8 mouse cellular contexts compared by ENCODE assay signal in genomic region chr9:100642186-100642839, GRCm38 (mm10). TPM values are rescaled to one million over a fixed set of nuclear protein-coding genes. Genes with fewer than 3 reads are reported as not detected.
DNase-seq lines count a peak whose midpoint lies in the region; ATAC-seq and TF ChIP-seq lines count a peak whose summit lies in the region.

No protein-coding gene starts in this region.

- peaks cover 37% of the 10 kb centered on the region for H3K4me1 ChIP-seq in hindbrain, embryonic 13.5 days (replicated peaks)
- peaks cover 35% of the 10 kb centered on the region for H3K4me1 ChIP-seq in liver, embryonic 13.5 days (replicated peaks)

- no peak for TF ChIP-seq CTCF in left cerebral cortex, adult 2 months (IDR thresholded peaks at IDR 0.05)

- peak overlapping the region; percentile 84 for H3K9ac ChIP-seq in hindbrain, embryonic 13.5 days
- H3K9ac ChIP-seq in liver, embryonic 13.5 days: peak overlapping the region; percentile 84

- DNase-seq in left cerebral cortex, adult 2 months (ENCODE audit: extremely low spot score in 1 of 2, low spot score in 2 of 2): no peak
- DNase-seq in left cerebral cortex, adult 8-10 months (ENCODE audit: low spot score in 2 of 2): no peak
- DNase-seq in ES-CJ7 (ENCODE audit: low read depth, low spot score): peak; percentile 11
- peak; percentile 16 for DNase-seq in embryo, embryonic 11.5 days (ENCODE audit: low read depth, low spot score)
- DNase-seq in liver, embryonic 13.5 days: no peak
- no peak for DNase-seq in frontal cortex, postnatal 10 days (ENCODE audit: low spot score in 2 of 2)
- DNase-seq in urinary bladder, postnatal 25 days (ENCODE audit: low spot score): no peak

- no peaks in the 10 kb centered on the region for H3K27me3 ChIP-seq in hindbrain, embryonic 13.5 days
- no peaks in the 10 kb centered on the region for H3K27me3 ChIP-seq in liver, embryonic 13.5 days

- intact Hi-C loops in left cerebral cortex, adult 2 months (cut with DNase I): loop anchor here (1.0 to 5.0 kb wide), 5 partner anchors 72 to 430 kb away; partner anchors contain the start of gene Slc35g2

- peak overlapping the region; percentile 99 for H3K27ac ChIP-seq in left cerebral cortex, adult 2 months
- peak overlapping the region; percentile 99 for H3K27ac ChIP-seq in hindbrain, embryonic 13.5 days
- H3K27ac ChIP-seq in liver, embryonic 13.5 days: peak overlapping the region; percentile 98

- H3K36me3 ChIP-seq in hindbrain, embryonic 13.5 days: no peaks in the 10 kb centered on the region
- no peaks in the 10 kb centered on the region for H3K36me3 ChIP-seq in liver, embryonic 13.5 days

- no peak for ATAC-seq in hindbrain, embryonic 13.5 days (ENCODE audit: low FRiP score)
- no peak for ATAC-seq in liver, embryonic 13.5 days (ENCODE audit: low read depth)

- peak overlapping the region; percentile 96 for H3K4me3 ChIP-seq in left cerebral cortex, adult 2 months
- peak overlapping the region; percentile 81 for H3K4me3 ChIP-seq in hindbrain, embryonic 13.5 days
- H3K4me3 ChIP-seq in liver, embryonic 13.5 days (replicated peaks): peak overlapping the region; percentile 93

- WGBS in hindbrain, embryonic 13.5 days: under 1% methylated on average over 16 of the region's 16 CpGs
- WGBS in liver, embryonic 13.5 days (ENCODE audit: insufficient replicate concordance): under 1% methylated on average over 16 of the region's 16 CpGs

- H3K4me2 ChIP-seq in hindbrain, embryonic 13.5 days: peak overlapping the region; percentile 75
- H3K4me2 ChIP-seq in liver, embryonic 13.5 days: peak overlapping the region; percentile 85

- H3K9me3 ChIP-seq in hindbrain, embryonic 13.5 days: no peaks in the 10 kb centered on the region
- no peaks in the 10 kb centered on the region for H3K9me3 ChIP-seq in liver, embryonic 13.5 days (replicated peaks)

RNA-seq across cellular contexts. Expression of gene Stag1, which starts 44.7 kb away (rescaled TPM):
- 10 to 100 TPM; 65.0 to 66.2 TPM for total RNA-seq in left cerebral cortex, adult 2 months (2021)
- total RNA-seq in left cerebral cortex, adult 8-10 months (2022): 10 to 100 TPM; 54.0 to 73.3 (median 67.2) TPM
- polyA plus RNA-seq in hindbrain, embryonic 13.5 days (2015; fragmentation: Nextera tagmentation; extraction: Ambion mirVana): 42.8 and 44.7 TPM in 2 replicates
- polyA plus RNA-seq in liver, embryonic 13.5 days (2015; fragmentation: Nextera tagmentation; extraction: Ambion mirVana): 20.0 and 25.5 TPM in 2 replicates

Comparison
In these comparisons a context has a peak if more than half of its experiments do, and no peak if none do; other contexts are left out.
1. DNase-seq: peak in ES-CJ7 (single experiment) and embryo, embryonic 11.5 days (single experiment); none in left cerebral cortex, adult 2 months (0 of 2), left cerebral cortex, adult 8-10 months (0 of 2), liver, embryonic 13.5 days (single experiment), frontal cortex, postnatal 10 days (0 of 2) and urinary bladder, postnatal 25 days (single experiment).
2. Peak in every context shown above with its lines, with median percentiles within 50 percentile points of each other: H3K27ac ChIP-seq and H3K4me3 ChIP-seq.